Mouse (Mus musculus) thymus, postnatal 10 days (tissue): ENCODE results near the gene Slc6a20b.
"Not testable (repeated sequence)": the region's sequence is repeated elsewhere in the genome, so short reads cannot be mapped to it uniquely, and the experiment has no call there.

Source experiments
- DNase-seq, 2 experiments: peaks; one replicate each; pipeline ENCODE4 v3.0.0; 2021; ENCODE audit warnings: low spot score in 2 of 2

Slc6a20b gene

DNA sequence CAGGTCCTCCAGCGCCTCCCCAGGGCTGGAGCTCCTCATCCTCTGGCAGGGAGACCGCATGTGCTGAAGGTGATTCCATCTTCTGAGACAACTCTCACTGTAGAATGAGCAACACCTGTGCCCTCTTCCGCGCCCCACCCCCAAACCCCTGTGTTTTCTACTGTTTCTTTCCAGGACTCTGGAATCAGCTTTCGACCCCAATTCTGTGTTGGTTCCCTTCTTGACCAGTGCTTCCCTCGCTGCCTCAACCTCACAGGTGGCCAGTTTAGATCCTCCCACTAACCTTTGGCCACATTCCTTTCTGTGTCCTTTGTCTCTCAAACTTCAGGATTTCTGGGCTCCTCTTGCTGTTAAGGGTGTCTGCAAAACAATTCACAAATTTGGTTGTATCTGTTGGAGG, at the start of gene Slc6a20b:
Gene Slc6a20b (minus strand): TSS at position 285 of the 400 bp plus-strand sequence.
- no peak for DNase-seq

- DNase-seq: no peak
Measured at GRCm38 (mm10) chr9:123679198-123679597, 46.8 kb upstream of the Slc6a20b start.

DNA sequence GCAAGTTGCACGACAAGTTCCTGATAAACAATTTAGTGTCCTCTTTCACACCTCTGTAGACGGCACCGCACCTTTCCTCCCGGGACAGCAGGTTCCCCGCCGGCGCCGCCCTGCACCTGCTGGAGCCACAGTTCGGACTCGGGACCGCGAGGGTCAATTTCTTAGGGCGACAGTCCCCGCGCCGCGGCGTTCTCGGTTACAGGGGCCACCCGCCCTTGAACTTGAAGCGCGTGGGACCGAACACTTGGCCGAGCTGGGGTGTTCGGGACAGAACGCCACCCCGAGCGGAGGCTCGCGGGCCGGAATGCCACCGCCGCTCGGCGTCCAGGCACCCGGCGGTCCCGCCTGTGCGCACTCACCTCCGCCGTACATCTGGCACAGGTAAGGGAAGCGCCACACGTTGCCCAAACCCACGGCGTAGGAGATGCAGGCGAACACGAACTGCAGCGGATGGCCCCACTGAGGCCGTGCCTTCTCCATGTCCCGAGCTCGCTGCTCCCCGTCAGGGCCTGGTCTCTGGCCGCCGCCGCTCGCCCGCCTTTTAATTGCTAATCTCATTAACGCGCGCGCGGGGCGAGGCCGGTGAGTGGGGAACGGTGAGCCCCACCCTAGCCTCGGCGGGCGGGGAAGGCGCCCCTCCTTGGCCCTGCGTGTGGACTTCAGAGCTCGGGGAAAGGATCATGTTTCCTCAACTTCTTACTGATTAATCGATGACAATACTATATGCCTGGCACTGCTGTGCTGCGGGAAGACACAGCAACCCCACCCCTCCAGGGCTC, 46.2 kb upstream of the Slc6a20b start, which contains the start of the genes Ccr9 and Slc6a20a:
Gene Ccr9 (plus strand): TSS at position 113 of the 779 bp plus-strand sequence.
Gene Slc6a20a (minus strand): TSS at position 559 of the 779 bp plus-strand sequence.
- peak in 1 of 2 experiments; percentile 12 for DNase-seq

DNA sequence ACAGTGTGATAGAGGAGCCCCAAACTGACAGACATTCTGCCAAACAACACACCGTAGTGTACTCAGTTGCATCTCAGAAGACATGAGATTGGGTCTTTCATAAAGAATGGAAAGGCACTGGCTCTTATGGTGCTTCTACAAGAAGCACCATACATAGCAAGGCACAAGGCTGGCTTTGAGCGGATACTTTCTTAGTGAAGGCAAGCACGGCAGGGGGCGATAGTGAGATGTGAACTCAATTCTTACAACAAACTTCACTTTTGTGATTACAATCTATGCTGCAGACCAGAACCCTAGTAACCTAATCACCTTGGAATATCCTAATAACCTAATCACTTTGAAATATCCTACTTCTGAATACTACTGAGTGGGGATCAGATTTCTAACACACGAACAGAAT, 33.3 kb upstream of the Slc6a20b start:
- peak; percentile 52 to 81 for DNase-seq

DNA sequence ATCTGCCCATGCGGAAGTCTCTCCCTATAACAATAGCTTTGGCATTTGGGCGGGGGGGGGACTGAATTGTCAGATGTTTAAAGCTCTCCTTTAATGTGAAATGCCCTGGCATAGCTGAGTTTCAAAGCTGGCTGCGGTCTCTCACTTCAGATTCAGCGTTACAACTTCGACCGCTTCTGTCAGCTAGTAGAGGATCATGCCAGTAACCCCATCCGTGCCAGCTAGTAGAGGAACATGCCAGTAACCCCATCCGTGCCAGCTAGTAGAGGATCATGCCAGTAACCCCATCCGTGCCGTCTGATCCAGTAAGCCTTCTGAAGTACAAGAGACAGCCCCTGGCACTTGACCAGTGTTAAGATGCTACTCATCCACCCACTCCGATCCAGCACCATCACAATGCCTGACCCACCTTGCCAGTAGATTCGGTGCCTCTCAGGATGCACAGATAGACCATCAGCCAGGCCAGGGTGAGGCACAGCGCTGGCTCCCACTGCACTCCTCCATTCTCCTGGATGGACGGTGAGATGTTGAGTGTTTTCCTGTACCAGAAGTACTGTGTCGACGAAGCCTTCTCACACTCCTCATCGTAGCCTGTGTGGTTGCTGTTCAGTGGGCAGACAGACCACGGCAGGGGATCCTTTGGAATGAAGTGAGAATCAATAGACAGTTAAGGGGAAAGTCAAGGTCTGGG, 27.8 kb upstream of the Slc6a20b start:
- DNase-seq: not testable (repeated sequence)

GRCm38 (mm10) chr9:123658981-123659380, 26.6 kb upstream of the Slc6a20b start:
- DNase-seq: no peak

DNA sequence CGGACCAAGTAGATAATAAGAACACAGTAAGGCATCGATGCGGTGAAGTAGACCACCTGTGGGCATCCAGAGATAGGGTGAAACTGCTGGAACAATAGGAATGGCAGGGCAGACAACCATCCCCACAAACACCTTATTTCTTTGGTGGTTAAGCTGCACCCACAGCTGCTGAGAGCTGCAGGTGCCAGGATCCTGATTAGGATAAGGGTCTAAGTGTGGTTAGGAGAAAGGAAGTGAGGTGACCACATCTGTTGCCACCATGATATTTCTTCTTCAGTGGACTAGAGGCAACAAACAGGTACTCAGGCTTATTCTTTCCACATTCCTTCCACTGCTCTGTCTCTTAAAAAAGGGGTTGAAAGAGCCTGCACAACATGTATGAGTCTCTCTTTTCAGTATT, 25.1 kb upstream of the Slc6a20b start:
- DNase-seq: no peak

GRCm38 (mm10) chr9:123651369-123651768, 19.0 kb upstream of the Slc6a20b start:
- DNase-seq: no peak

GRCm38 (mm10) chr9:123649785-123650511, 17.6 kb upstream of the Slc6a20b start:
- no peak for DNase-seq

DNA sequence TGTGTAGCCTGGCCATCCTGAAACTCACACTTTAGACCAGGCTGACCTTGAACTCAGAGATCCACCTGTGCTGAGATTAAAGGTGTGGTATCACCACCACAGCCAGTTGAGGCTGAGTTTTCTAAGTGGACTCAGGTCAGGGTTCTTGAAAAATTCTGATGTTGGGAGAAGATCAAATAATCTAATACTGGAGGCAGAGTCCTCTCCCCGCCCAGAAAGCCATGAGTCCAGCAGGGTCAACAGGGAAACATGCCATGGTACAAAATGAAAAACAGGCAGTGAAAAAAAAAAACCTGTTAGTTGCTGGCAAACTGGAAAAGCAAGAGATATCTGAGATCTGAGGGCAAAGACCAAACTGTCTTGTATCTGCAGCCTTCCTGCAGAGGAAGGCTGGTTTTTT, 7.7 kb upstream of the Slc6a20b start:
- DNase-seq: no peak

DNA sequence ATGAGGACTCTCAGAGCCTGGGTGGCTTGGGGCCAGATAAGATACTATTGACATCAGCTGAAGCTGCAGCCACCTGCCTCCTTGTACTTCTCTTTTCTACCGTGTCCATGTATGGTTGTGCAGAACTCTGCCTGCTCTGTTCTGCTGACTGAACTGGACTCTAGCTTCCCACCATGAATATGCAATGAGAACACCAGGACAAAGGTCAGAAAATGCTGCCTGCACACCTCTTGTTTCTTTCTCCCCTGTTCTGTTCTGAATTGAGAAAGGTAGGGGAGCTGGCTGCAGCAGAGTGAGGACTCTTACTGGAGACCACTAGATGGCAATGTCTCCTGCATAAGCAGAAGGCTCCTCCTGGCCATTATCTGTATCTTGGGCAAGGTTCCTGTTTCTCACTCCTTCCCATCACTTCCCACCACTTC, 6.3 kb upstream of the Slc6a20b start:
- peak in 1 of 2 experiments; percentile 49 for DNase-seq

DNA sequence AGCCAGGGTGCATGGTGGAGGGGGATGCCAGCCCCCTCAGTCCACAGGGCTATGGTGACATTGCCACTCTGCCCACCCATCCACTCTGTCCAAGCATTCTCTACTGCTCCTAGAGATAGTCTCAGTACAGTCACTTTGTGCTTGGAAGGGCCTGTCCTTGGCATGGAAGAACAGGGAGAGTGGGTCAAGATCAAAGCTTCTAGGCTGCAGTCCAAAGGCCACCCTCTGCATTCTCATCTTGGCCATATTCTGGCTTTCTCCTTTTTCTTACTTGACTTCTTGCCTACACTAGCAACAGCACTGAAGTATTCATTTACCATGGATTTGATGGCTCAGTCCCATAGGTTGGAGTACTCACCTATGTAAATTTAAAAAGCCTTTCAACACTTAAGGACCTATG, 5.9 kb upstream of the Slc6a20b start:
- DNase-seq: no peak

DNA sequence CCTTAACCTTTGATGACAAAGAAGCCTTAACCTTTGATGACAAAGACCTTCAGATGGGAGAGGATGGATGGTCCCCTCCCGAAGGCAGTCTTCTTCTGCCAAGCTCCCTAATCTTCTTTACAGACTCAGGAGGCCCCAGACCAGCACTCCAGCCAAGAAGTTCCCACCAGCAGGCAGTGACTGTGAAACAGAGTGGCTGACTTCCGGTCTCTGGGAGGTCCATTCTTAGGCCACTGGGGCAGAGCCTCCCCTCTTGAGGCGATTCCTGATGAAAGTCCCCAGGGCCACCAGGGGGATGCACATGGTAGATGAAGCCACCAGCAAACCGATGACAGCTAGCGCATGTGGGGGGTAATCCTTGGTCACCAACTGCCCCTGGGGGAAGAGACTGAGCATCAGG, 4.4 kb upstream of the Slc6a20b start:
- DNase-seq: no peak

GRCm38 (mm10) chr9:123632993-123633392, 628 bp upstream of the Slc6a20b start:
- no peak for DNase-seq

GRCm38 (mm10) chr9:123631666-123632065, 699 bp downstream of the Slc6a20b start:
- DNase-seq: no peak

DNA sequence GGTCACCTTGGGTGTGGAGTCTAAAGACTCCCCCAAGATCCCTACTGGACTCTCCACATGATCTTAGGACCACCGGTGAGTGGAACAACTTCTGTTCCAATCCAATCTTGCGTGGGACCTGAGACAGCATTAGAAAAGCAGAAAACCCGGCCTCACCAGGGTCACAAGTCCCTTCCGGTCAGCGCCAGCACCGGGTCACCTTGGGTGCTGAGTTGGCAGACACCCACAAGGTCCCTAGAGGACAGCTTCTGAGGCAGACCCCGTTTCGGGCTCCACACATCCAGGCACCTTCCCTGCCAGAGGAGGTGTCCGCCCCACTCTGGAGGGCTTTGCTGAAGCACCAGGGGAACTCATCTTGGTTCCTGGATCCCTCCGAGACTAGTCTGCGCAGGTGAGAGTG, 6.5 kb downstream of the Slc6a20b start:
- no peak for DNase-seq

DNA sequence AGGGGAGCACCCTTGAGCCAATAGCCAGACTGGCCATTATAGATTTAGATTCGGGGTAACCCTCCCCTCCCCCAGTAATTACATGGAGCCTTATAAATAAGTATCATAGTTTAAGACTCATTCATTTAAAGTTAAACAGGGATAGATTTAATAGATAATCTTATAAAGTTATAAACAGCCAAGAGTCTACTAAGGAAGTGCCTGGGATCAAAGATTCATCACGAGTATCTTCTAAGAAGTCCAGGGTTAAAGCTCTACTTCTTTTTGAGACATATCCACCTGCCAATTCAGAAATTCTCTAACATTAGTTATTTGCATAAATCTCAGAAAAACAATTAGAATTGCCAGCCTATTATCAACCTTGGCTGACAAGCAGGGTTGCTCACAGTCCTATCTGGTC, 7.6 kb downstream of the Slc6a20b start:
- no peak for DNase-seq

GRCm38 (mm10) chr9:123620311-123621098, 11.9 kb downstream of the Slc6a20b start:
- DNase-seq: no peak

DNA sequence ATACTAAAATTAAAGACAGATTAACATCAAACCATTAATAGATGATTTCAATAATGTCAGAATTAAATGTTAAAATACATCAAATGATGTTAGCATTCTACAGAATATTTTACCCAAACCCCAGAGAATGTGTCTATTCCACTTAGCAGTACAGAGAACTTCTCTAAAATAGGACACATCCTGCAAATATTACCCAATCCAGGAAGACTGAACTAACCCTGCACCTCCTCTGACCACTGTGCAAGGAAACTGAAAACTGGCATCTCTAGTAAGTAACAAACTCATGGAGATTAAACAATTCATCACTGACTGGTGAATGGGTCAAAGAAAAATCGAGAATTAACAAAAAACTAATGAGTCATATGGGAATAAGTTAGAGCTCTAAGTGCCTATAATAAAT, 30.8 kb downstream of the Slc6a20b start:
- no peak for DNase-seq

DNA sequence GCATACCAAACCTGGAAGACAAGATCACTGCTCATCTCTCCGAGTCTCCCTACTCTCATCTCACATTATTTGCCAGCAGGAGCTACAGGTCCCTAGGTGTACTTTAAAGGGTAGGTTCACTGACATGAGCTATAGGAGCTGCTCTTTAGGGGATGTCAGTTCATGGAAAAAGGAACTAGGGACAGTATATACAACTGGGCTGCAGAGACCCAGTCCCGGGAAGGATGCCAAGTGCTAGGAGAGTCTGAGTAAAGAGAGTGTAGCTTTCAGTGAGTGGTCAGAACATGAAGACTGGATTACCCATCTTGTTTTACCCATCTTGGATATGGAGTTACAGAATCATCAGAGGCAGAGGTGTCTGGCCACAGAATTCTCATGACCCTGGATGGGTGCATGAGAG, 35.0 kb downstream of the Slc6a20b start:
- DNase-seq: no peak

- DNase-seq: no peak
Measured at GRCm38 (mm10) chr9:123596910-123597309, 35.5 kb downstream of the Slc6a20b start.

DNA sequence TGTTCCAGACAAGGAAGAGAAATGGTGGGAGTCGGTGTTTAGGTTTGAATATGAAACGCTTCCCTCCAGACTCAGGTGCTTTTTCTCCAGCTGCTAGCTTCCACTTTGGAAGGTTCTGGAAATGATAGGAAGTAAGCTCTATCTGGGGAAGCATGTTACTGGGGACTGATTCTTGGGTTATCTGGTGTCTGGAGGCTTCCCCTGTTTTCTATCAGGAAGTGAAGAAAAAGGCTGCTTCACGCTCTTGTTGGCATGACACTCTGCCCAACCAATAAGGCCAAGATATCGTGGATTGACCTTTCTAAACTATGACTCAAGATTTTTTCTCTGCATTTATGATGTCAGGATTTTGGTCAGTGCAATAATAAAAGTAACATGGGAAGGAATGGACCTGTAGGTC, 37.2 kb downstream of the Slc6a20b start:
- DNase-seq: no peak
